Mouse (Mus musculus): ENCODE results near the gene Acad11. TPM values are rescaled to one million over a fixed set of nuclear protein-coding genes. Genes with fewer than 3 reads are reported as not detected.

Acad11 gene
- polyA plus RNA-seq, 1 experiment from 2014 or later, result 44.8 TPM

- Histone ChIP-seq H3K4me1 (ENCODE audit: control insufficient read depth, insufficient read depth, low read length) (no peaks in the 10 kb centered on the region), H3K4me2 (ENCODE audit: low read depth, low read length) (no peak overlapping the region), H3K27ac (ENCODE audit: low read length) (no peak overlapping the region), H3K27me3 (replicated peaks; ENCODE audit: control insufficient read depth, insufficient read depth, low read length) (no peaks in the 10 kb centered on the region), H3K9me3 (ENCODE audit: control insufficient read depth, low read length) (no peaks in the 10 kb centered on the region), H3K9ac (ENCODE audit: low read depth, low read length) (no peak overlapping the region), H3K4me3 (ENCODE audit: low read length) (no peak overlapping the region), H3K36me3 (ENCODE audit: control insufficient read depth, insufficient read depth, low read length) (0 out of 2 replicates have a peak, but pooled peaks cover 4% of the 10 kb centered on the region)
- 88% methylated on average over 21 of the region's 21 CpGs for WGBS
- no peak for ATAC-seq
These were observed 24.0 kb upstream of the Acad11 start for GRCm38 (mm10) chr9:104039031-104039695.

GRCm38 (mm10) chr9:104039742-104040141, 23.4 kb upstream of the Acad11 start:
- Histone ChIP-seq H3K4me2 (ENCODE audit: low read depth, low read length) (no peak overlapping the region), H3K27me3 (replicated peaks; ENCODE audit: control insufficient read depth, insufficient read depth, low read length) (no peaks in the 10 kb centered on the region), H3K36me3 (ENCODE audit: control insufficient read depth, insufficient read depth, low read length) (0 out of 2 replicates have a peak, but pooled peaks cover 4% of the 10 kb centered on the region), H3K4me1 (ENCODE audit: control insufficient read depth, insufficient read depth, low read length) (no peaks in the 10 kb centered on the region), H3K9me3 (ENCODE audit: control insufficient read depth, low read length) (no peaks in the 10 kb centered on the region), H3K9ac (ENCODE audit: low read depth, low read length) (no peak overlapping the region), H3K4me3 (ENCODE audit: low read length) (no peak overlapping the region), H3K27ac (ENCODE audit: low read length) (no peak overlapping the region)
- ATAC-seq, result no peak
- 81% methylated on average over 4 of the region's 4 CpGs for WGBS

GRCm38 (mm10) chr9:104040362-104040761, 22.8 kb upstream of the Acad11 start, which contains the start of gene Gm28305:
Gene Gm28305 (plus strand): TSS chr9:104040662.
- Histone ChIP-seq H3K36me3 (ENCODE audit: control insufficient read depth, insufficient read depth, low read length) (0 out of 2 replicates have a peak, but pooled peaks cover 4% of the 10 kb centered on the region), H3K27ac (ENCODE audit: low read length) (no peak within 1 kb of the TSS)

GRCm38 (mm10) chr9:104043676-104044075, 19.5 kb upstream of the Acad11 start:
- H3K36me3 ChIP-seq (ENCODE audit: control insufficient read depth, insufficient read depth, low read length), result 0 out of 2 replicates have a peak, but pooled peaks cover 4% of the 10 kb centered on the region
- H3K4me3 ChIP-seq (ENCODE audit: low read length), result no peak overlapping the region
- H3K4me2 ChIP-seq (ENCODE audit: low read depth, low read length), result no peak overlapping the region
- no peak for ATAC-seq
- no peak overlapping the region for H3K9ac ChIP-seq (ENCODE audit: low read depth, low read length)
- no peaks in the 10 kb centered on the region for H3K9me3 ChIP-seq (ENCODE audit: control insufficient read depth, low read length)
- H3K4me1 ChIP-seq (ENCODE audit: control insufficient read depth, insufficient read depth, low read length), result no peaks in the 10 kb centered on the region
- no peak overlapping the region for H3K27ac ChIP-seq (ENCODE audit: low read length)
- 87% methylated on average over 4 of the region's 4 CpGs for WGBS
- no peaks in the 10 kb centered on the region for H3K27me3 ChIP-seq (replicated peaks; ENCODE audit: control insufficient read depth, insufficient read depth, low read length)

More at GRCm38 (mm10) chr9:104040362-104040761, 22.8 kb upstream of the Acad11 start, which contains the start of gene Gm28305:
- WGBS, result 58% methylated on average over 2 of the region's 2 CpGs
- no peaks in the 10 kb centered on the region for H3K4me1 ChIP-seq (ENCODE audit: control insufficient read depth, insufficient read depth, low read length)
- H3K4me3 ChIP-seq (ENCODE audit: low read length), result no peak within 1 kb of the TSS
- H3K27me3 ChIP-seq (replicated peaks; ENCODE audit: control insufficient read depth, insufficient read depth, low read length), result no peaks in the 10 kb centered on the region
- H3K9ac ChIP-seq (ENCODE audit: low read depth, low read length), result no peak within 1 kb of the TSS
- no peak within 1 kb of the TSS for H3K4me2 ChIP-seq (ENCODE audit: low read depth, low read length)
- ATAC-seq, result no peak
- no peaks in the 10 kb centered on the region for H3K9me3 ChIP-seq (ENCODE audit: control insufficient read depth, low read length)

- Histone ChIP-seq H3K4me3 (ENCODE audit: low read length) (no peak overlapping the region), H3K4me2 (ENCODE audit: low read depth, low read length) (no peak overlapping the region), H3K27ac (ENCODE audit: low read length) (no peak overlapping the region), H3K4me1 (ENCODE audit: control insufficient read depth, insufficient read depth, low read length) (no peaks in the 10 kb centered on the region), H3K36me3 (ENCODE audit: control insufficient read depth, insufficient read depth, low read length) (peaks cover 6% of the 10 kb centered on the region), H3K9me3 (ENCODE audit: control insufficient read depth, low read length) (no peaks in the 10 kb centered on the region), H3K27me3 (replicated peaks; ENCODE audit: control insufficient read depth, insufficient read depth, low read length) (no peaks in the 10 kb centered on the region), H3K9ac (ENCODE audit: low read depth, low read length) (no peak overlapping the region)
- 88% methylated on average over 6 of the region's 6 CpGs for WGBS
- ATAC-seq, result no peak
These were observed 12.1 kb upstream of the Acad11 start for GRCm38 (mm10) chr9:104051028-104051427.

GRCm38 (mm10) chr9:104062430-104063243, 540 bp upstream of the Acad11 start, which contains the start of gene Uba5:
Gene Uba5 (minus strand): TSS chr9:104063134.
- Histone ChIP-seq H3K27me3 (replicated peaks; ENCODE audit: control insufficient read depth, insufficient read depth, low read length) (no peaks in the 10 kb centered on the region), H3K9me3 (ENCODE audit: control insufficient read depth, low read length) (no peaks in the 10 kb centered on the region), H3K27ac (ENCODE audit: low read length) (peak within 1 kb of the TSS; percentile 48), H3K4me1 (ENCODE audit: control insufficient read depth, insufficient read depth, low read length) (peaks cover 12% of the 10 kb centered on the region), H3K4me3 (ENCODE audit: low read length) (peak within 1 kb of the TSS; percentile 100), H3K9ac (ENCODE audit: low read depth, low read length) (peak within 1 kb of the TSS; percentile 81), H3K36me3 (ENCODE audit: control insufficient read depth, insufficient read depth, low read length) (peaks cover 6% of the 10 kb centered on the region), H3K4me2 (ENCODE audit: low read depth, low read length) (peak within 1 kb of the TSS; percentile 77)
- under 1% methylated on average over 59 of the region's 59 CpGs for WGBS
- peak; percentile 81 for ATAC-seq

GRCm38 (mm10) chr9:104064571-104064970, 1.4 kb downstream of the Acad11 start:
- no peak overlapping the region for H3K4me3 ChIP-seq (ENCODE audit: low read length)
- H3K9ac ChIP-seq (ENCODE audit: low read depth, low read length), result no peak overlapping the region
- no peak overlapping the region for H3K4me2 ChIP-seq (ENCODE audit: low read depth, low read length)
- 21% methylated on average over 1 of the region's 1 CpGs for WGBS
- H3K9me3 ChIP-seq (ENCODE audit: control insufficient read depth, low read length), result no peaks in the 10 kb centered on the region
- peaks cover 4% of the 10 kb centered on the region for H3K36me3 ChIP-seq (ENCODE audit: control insufficient read depth, insufficient read depth, low read length)
- no peak overlapping the region for H3K27ac ChIP-seq (ENCODE audit: low read length)
- no peaks in the 10 kb centered on the region for H3K27me3 ChIP-seq (replicated peaks; ENCODE audit: control insufficient read depth, insufficient read depth, low read length)
- no peak for ATAC-seq
- H3K4me1 ChIP-seq (ENCODE audit: control insufficient read depth, insufficient read depth, low read length), result peaks cover 12% of the 10 kb centered on the region

GRCm38 (mm10) chr9:104070241-104070640, 7.1 kb downstream of the Acad11 start:
- no peaks in the 10 kb centered on the region for H3K9me3 ChIP-seq (ENCODE audit: control insufficient read depth, low read length)
- no peaks in the 10 kb centered on the region for H3K4me1 ChIP-seq (ENCODE audit: control insufficient read depth, insufficient read depth, low read length)
- H3K27me3 ChIP-seq (replicated peaks; ENCODE audit: control insufficient read depth, insufficient read depth, low read length), result no peaks in the 10 kb centered on the region
- no peak for ATAC-seq
- no peak overlapping the region for H3K27ac ChIP-seq (ENCODE audit: low read length)
- H3K9ac ChIP-seq (ENCODE audit: low read depth, low read length), result no peak overlapping the region
- 72% methylated on average over 4 of the region's 4 CpGs for WGBS
- H3K4me3 ChIP-seq (ENCODE audit: low read length), result no peak overlapping the region
- H3K36me3 ChIP-seq (ENCODE audit: control insufficient read depth, insufficient read depth, low read length), result no peaks in the 10 kb centered on the region
- H3K4me2 ChIP-seq (ENCODE audit: low read depth, low read length), result no peak overlapping the region

- Histone ChIP-seq H3K4me1 (ENCODE audit: control insufficient read depth, insufficient read depth, low read length) (no peaks in the 10 kb centered on the region), H3K4me2 (ENCODE audit: low read depth, low read length) (no peak overlapping the region), H3K36me3 (ENCODE audit: control insufficient read depth, insufficient read depth, low read length) (no peaks in the 10 kb centered on the region), H3K4me3 (ENCODE audit: low read length) (no peak overlapping the region), H3K9me3 (ENCODE audit: control insufficient read depth, low read length) (no peaks in the 10 kb centered on the region), H3K9ac (ENCODE audit: low read depth, low read length) (no peak overlapping the region), H3K27me3 (replicated peaks; ENCODE audit: control insufficient read depth, insufficient read depth, low read length) (no peaks in the 10 kb centered on the region), H3K27ac (ENCODE audit: low read length) (peak overlapping the region; percentile 69)
- peak; percentile 95 for ATAC-seq
- WGBS, result 68% methylated on average over 8 of the region's 8 CpGs
These were observed 7.9 kb downstream of the Acad11 start for GRCm38 (mm10) chr9:104070863-104071604.
